Mouse (Mus musculus): ENCODE results near the gene Napa. TPM values are rescaled to one million over a fixed set of nuclear protein-coding genes. Genes with fewer than 3 reads are reported as not detected.

Napa gene
- total RNA-seq, 2 experiments from 2014 or later: 269 to 280 TPM

DNA sequence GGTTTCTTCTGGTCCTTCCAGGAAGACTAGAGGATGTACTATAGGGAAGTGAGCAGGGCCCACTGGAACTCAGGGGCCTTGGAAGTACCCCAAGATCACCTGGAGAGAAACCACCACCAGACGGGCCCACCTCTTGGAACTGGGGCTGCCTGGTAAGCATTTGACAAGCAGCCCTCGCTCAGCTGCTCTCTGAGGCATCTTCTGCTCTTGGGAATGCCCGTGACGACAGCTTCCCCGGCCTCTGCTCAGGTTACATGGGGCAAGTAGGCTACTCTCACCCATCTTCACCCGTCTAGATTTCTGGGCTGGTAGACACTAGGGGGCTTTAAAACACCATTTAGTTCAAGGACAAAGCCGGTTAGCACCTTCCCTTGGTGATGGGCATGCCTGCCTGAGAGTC, 2.8 kb downstream of the Napa start:
- DNase-seq (ENCODE audit: extremely low spot score in 1 of 2, low spot score in 2 of 2): no peak
- TF ChIP-seq CTCF (IDR thresholded peaks at IDR 0.05): no peak
- peak overlapping the region; percentile 65 for H3K27ac ChIP-seq
- peak overlapping the region; percentile 34 for H3K4me3 ChIP-seq
- intact Hi-C loops (cut with DNase I): no loop called here

GRCm38 (mm10) chr7:16101726-16102475, 3.6 kb downstream of the Napa start:
- Histone ChIP-seq H3K27ac (peak overlapping the region; percentile 65), H3K4me3 (peak overlapping the region; percentile 28)
- intact Hi-C loops (cut with DNase I): loop anchor here (2.0 kb wide), 1 partner anchor 29 kb away; no protein-coding TSS in a partner anchor
- no peak for DNase-seq (ENCODE audit: extremely low spot score in 1 of 2, low spot score in 2 of 2)
- no peak for TF ChIP-seq CTCF (IDR thresholded peaks at IDR 0.05)

- intact Hi-C loops (cut with DNase I): loop anchor here (1.0 to 2.0 kb wide), 2 partner anchors 28 to 47 kb away; no protein-coding TSS in a partner anchor
- Histone ChIP-seq H3K27ac (peak overlapping the region; percentile 94), H3K4me3 (no peak overlapping the region)
- no peak for DNase-seq (ENCODE audit: extremely low spot score in 1 of 2, low spot score in 2 of 2)
- TF ChIP-seq CTCF (IDR thresholded peaks at IDR 0.05): no peak
Observed at GRCm38 (mm10) chr7:16102686-16103226, 4.5 kb downstream of the Napa start.

- no peak overlapping the region for H3K4me3 ChIP-seq
- no peak; the same call in 1 of the 2 replicates for TF ChIP-seq CTCF (IDR thresholded peaks at IDR 0.05)
- intact Hi-C loops (cut with DNase I): loop anchor here (1.0 to 2.0 kb wide), 2 partner anchors 27 to 46 kb away; no protein-coding TSS in a partner anchor
- DNase-seq (ENCODE audit: extremely low spot score in 1 of 2, low spot score in 2 of 2): peak; percentile 72 to 77
- peak overlapping the region; percentile 94 for H3K27ac ChIP-seq
Observed at GRCm38 (mm10) chr7:16103760-16104159, 5.5 kb downstream of the Napa start.

DNA sequence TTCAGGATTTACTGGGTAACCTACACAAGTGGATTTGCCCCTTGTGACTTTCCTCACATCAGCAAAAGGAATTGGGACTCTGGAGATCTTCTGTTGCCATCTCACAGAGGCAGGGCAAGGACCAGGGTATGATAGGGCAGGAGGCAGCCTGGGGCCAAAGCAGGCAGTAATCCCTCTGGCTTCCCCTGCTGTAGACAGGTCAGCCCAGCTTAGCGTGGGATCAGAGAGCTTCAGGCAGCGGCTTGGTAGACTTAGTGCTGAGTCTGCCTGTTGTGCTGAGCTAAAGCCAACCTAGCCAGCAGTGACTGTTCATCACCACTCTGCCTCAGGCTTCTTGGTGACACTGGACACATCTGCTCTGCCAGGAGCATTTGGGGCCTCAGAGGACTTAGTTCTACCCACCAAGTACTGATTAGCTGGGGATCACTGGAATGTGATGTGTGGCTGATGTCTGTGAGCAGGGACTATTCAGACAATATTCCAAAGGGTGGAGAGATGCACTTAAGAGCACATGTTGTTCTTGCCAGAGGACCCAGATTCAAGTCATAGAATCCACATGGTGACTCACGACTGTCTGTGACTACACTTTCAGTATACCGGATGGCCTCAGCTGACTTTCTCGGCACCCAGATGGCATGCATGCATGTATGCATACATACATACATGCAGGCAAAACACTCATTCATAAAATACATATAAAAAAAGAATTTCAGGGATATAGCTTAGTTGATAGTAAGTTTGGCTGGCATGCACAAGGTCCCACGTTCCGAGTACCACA, 6.5 kb downstream of the Napa start:
- H3K4me3 ChIP-seq: no peak overlapping the region
- H3K27ac ChIP-seq: peak overlapping the region; percentile 94
- no peak for TF ChIP-seq CTCF (IDR thresholded peaks at IDR 0.05)
- no peak for DNase-seq (ENCODE audit: extremely low spot score in 1 of 2, low spot score in 2 of 2)
- intact Hi-C loops (cut with DNase I): no loop called here

DNA sequence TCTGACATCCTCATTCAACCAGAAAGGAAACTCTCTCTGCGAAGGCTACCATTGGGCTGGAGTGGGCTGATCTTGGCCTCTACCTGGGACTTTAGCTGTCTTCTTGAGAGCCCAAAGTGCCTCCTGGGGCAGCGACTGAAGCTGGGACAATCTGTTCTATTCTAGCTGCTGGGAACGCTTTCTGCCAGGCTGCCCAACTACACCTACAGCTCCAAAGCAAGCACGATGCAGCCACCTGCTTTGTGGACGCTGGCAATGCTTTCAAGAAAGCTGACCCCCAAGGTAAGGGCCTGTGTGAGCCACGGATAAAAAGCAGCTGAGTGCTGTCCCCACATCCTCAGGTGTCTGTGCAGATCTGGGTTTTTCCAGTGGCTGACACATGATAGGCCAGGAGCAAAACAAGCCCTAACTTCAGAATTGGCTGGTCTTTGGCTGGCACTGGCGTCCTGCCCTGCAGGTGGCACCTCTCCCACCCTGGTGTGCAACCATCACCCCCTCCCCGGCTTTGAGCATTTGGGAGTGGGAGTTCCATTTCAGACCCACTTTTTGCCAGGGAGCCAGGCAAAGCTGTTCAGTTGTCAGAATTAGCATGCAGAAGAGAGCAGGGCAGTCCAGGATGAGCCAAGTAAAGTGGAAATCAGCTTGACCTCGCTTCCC, 10.8 kb downstream of the Napa start:
- Histone ChIP-seq H3K4me3 (no peak overlapping the region), H3K27ac (peak overlapping the region; percentile 94)
- intact Hi-C loops (cut with DNase I): no loop called here
- DNase-seq (ENCODE audit: extremely low spot score in 1 of 2, low spot score in 2 of 2): no peak
- no peak for TF ChIP-seq CTCF (IDR thresholded peaks at IDR 0.05)

DNA sequence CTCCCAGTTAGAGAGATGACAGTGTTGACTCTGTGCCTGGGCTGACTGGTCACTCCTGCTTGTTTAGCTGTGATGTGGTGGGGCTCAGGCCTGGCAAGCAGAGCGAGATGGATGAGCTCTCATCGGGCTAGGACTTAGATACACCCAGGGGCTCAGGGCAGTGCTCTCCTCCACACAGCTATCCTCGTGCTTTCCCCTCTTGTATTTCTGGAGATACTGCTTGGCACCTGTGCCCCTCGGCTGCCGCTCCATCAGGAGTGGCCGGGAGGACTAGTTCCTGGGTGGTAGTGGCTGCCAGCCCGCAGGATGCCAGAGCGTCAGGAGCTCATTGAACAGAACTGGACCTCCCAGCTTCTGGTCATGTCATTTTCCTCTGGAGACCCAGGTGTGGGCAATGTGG, 11.9 kb downstream of the Napa start:
- H3K27ac ChIP-seq: peak overlapping the region; percentile 94
- TF ChIP-seq CTCF (IDR thresholded peaks at IDR 0.05): no peak
- intact Hi-C loops (cut with DNase I): no loop called here
- DNase-seq (ENCODE audit: extremely low spot score in 1 of 2, low spot score in 2 of 2): no peak
- no peak overlapping the region for H3K4me3 ChIP-seq

DNA sequence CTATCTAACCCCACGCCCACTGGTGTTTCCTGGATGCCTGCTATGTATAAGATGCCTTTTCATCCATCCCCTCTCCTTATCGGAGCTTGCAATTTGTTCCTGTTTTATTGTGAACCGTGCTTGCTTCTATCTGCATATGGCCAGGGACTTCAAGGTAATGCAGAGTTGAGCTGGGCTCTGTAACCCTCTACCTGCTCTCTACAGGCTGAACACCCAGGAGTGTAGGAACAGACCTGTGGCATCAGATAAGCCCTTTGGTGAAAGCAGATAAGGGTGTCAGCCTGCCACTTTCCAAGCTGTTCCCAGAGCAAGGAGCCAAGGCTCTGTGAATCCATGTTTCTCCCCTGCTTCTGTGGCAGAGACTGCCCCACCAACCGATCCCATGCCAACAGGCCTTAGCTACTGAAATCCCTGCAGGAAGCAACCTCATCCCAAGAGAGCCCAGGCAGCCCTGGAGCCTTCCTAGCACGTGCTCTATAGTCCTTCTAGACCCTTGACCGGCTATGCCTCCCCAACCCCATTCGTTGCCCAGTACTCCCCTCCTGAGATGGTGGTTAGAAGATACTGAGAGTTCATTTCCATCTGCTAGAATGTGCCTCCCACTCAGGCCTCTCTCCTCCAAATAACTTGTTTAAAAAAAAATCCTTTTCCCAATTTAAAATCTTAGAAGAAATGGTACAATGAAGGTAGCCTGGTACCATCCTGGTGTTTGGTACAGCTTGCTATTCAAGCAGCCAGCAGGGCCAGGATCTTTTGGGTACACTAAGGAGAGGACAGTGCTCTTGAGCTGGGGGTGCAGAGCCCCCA, 13.2 kb downstream of the Napa start:
- no peak for DNase-seq (ENCODE audit: extremely low spot score in 1 of 2, low spot score in 2 of 2)
- H3K27ac ChIP-seq: peak overlapping the region; percentile 94
- no peak for TF ChIP-seq CTCF (IDR thresholded peaks at IDR 0.05)
- no peak overlapping the region for H3K4me3 ChIP-seq
- intact Hi-C loops (cut with DNase I): no loop called here

DNA sequence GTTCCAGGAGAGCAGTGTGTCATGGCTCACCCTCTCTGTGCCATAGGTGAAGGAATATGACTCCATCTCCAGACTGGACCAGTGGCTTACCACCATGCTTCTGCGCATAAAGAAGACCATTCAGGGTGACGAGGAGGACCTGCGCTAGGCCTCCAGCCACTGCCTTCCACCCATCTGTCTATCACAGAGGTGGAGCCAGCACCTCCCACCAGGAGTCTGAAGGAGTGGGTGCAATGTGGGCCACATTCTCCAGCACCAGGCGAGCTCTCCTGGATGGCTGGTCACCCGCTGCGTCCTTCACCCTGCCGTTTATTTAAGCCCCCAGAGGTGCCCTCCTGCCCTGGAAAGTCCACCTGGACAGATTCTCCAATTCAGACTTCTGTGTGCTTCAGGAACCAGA, 18.2 kb downstream of the Napa start:
- no peak for DNase-seq (ENCODE audit: extremely low spot score in 1 of 2, low spot score in 2 of 2)
- intact Hi-C loops (cut with DNase I): no loop called here
- no peak for TF ChIP-seq CTCF (IDR thresholded peaks at IDR 0.05)
- Histone ChIP-seq H3K4me3 (no peak overlapping the region), H3K27ac (peak overlapping the region; percentile 72)

DNA sequence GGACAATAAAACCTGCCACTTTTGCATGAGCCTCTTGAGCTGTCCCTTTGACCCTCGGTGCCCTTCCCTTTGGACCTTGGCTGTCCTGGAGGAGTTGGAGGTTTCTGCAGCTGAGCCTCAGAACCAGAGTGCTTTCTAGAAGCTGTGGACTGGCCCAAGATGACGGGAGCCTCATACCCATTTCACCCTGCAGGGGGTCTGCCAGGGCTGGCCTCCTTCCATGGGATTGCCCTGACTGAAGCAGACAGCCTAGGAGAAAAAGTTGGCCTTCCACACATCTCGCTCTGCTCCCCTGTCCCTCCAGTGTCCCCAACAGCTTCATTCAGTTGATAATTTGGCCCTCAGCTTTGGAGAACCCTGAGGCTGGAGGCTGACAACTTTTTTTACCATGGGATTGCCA, 18.8 kb downstream of the Napa start:
- no peak overlapping the region for H3K4me3 ChIP-seq
- DNase-seq (ENCODE audit: extremely low spot score in 1 of 2, low spot score in 2 of 2): no peak
- H3K27ac ChIP-seq: peak overlapping the region; percentile 72
- no peak for TF ChIP-seq CTCF (IDR thresholded peaks at IDR 0.05)
- intact Hi-C loops (cut with DNase I): no loop called here

All from left cerebral cortex, adult 2 months (tissue).